Mouse (Mus musculus) thymus, postnatal 36 days (tissue): ENCODE data around the gene Cyp2d22.
A peak's percentile ranks its signal among the peaks of the same experiment; 100 is the strongest.
"Not testable (repeated sequence)": the region's sequence is repeated elsewhere in the genome, so short reads cannot be mapped to it uniquely, and the experiment has no call there.

ENCODE experiments used
- DNase-seq, 2 experiments: peaks; one replicate each; pipeline ENCODE4 v3.0.0; 2022; ENCODE audit warnings: mixed read lengths in 2 of 2

Gene Cyp2d22

GRCm38 (mm10) chr15:82379871-82380713 lies at the start of gene Cyp2d22:
Gene Cyp2d22, minus strand, starts transcription at chr15:82380260.
- peak; percentile 43 to 54 for DNase-seq

GRCm38 (mm10) chr15:82423471-82423870 lies 43.4 kb upstream of the Cyp2d22 start:
- DNase-seq: no peak

GRCm38 (mm10) chr15:82422935-82423334 lies 42.9 kb upstream of the Cyp2d22 start:
- DNase-seq: no peak

- DNase-seq: no peak
Observed at GRCm38 (mm10) chr15:82418616-82419015, 38.6 kb upstream of the Cyp2d22 start.

- peak; percentile 75 to 77 for DNase-seq
Observed at GRCm38 (mm10) chr15:82416797-82417789, 37.0 kb upstream of the Cyp2d22 start.

- no peak for DNase-seq
Observed at GRCm38 (mm10) chr15:82407536-82407935, 27.5 kb upstream of the Cyp2d22 start.

- no peak for DNase-seq
Observed at GRCm38 (mm10) chr15:82406981-82407380, 26.9 kb upstream of the Cyp2d22 start, which contains the start of gene Cyp2d10. Gene Cyp2d10, minus strand, starts transcription at chr15:82407195.

- DNase-seq: no peak
Observed at GRCm38 (mm10) chr15:82404163-82404562, 24.1 kb upstream of the Cyp2d22 start.

- no peak for DNase-seq
Observed at GRCm38 (mm10) chr15:82403606-82404005, 23.5 kb upstream of the Cyp2d22 start.

GRCm38 (mm10) chr15:82402741-82403140 lies 22.7 kb upstream of the Cyp2d22 start:
- DNase-seq: no peak

- DNase-seq: no peak
Observed at GRCm38 (mm10) chr15:82402106-82402505, 22.0 kb upstream of the Cyp2d22 start.

- no peak for DNase-seq
Observed at GRCm38 (mm10) chr15:82401516-82401915, 21.5 kb upstream of the Cyp2d22 start.

- not testable (repeated sequence) for DNase-seq
Observed at GRCm38 (mm10) chr15:82395955-82396354, 15.9 kb upstream of the Cyp2d22 start.

- DNase-seq: not testable (repeated sequence)
Observed at GRCm38 (mm10) chr15:82393922-82394321, 13.9 kb upstream of the Cyp2d22 start, which contains the start of gene Cyp2d11. Gene Cyp2d11, minus strand, starts transcription at chr15:82394022.

GRCm38 (mm10) chr15:82389916-82390315 lies 9.9 kb upstream of the Cyp2d22 start:
- not testable (repeated sequence) for DNase-seq

- no peak for DNase-seq
Observed at GRCm38 (mm10) chr15:82385729-82386128, 5.7 kb upstream of the Cyp2d22 start.

- DNase-seq: no peak
Observed at GRCm38 (mm10) chr15:82382441-82382840, 2.4 kb upstream of the Cyp2d22 start.

GRCm38 (mm10) chr15:82380714-82381062 lies 628 bp upstream of the Cyp2d22 start:
- DNase-seq: no peak

GRCm38 (mm10) chr15:82379511-82379870 lies 569 bp downstream of the Cyp2d22 start:
- DNase-seq: no peak

- DNase-seq: no peak
Observed at GRCm38 (mm10) chr15:82378261-82379180, 1.5 kb downstream of the Cyp2d22 start.

GRCm38 (mm10) chr15:82377701-82378100 lies 2.4 kb downstream of the Cyp2d22 start:
- no peak for DNase-seq
